Mouse (Mus musculus) lung, postnatal 0 days (tissue): ENCODE data around the gene Rora.

ENCODE experiments used
- CTCF ChIP-seq: IDR thresholded peaks from 2 replicates; pipeline ENCODE4 v1.5.1; 2016; ENCODE audit warnings: antibody characterized with exemption, mild to moderate bottlenecking
- EP300 ChIP-seq: IDR thresholded peaks from 2 replicates; pipeline ENCODE4 v1.6.1; 2016; ENCODE audit warnings: antibody characterized with exemption, mild to moderate bottlenecking, control low read depth

- TF ChIP-seq CTCF (no peak), EP300 (no peak)
Observed at GRCm38 (mm10) chr9:69194638-69195605, 541.3 kb downstream of the Rora start.
